Mouse (Mus musculus) CH12.LX (cell line): Measurements from ENCODE around the gene St7. TPM values are rescaled to one million over a fixed set of nuclear protein-coding genes. Genes with fewer than 3 reads are reported as not detected.

Experiments used
- DNase-seq: peaks from one replicate; pipeline ENCODE4 v3.0.0-alpha.2; 2013; ENCODE audit errors: extremely low read depth
- H3K27ac ChIP-seq: 2 replicates; pipeline ENCODE4 v1.5.1; 2012; ENCODE audit warnings: low read depth, mild to moderate bottlenecking, control low read depth, moderate library complexity; ENCODE audit not compliant: insufficient read depth
- H3K27me3 ChIP-seq: replicated peaks from 2 replicates; pipeline ENCODE3; 2012; ENCODE audit warnings: inconsistent platforms
- H3K36me3 ChIP-seq, 2 experiments: replicated peaks in 1 of 2; 2 replicates each; pipeline versions ENCODE3 to v1.6.1; 2012; ENCODE audit warnings: inconsistent platforms in 1 of 2, low read length in 1 of 2, mild to moderate bottlenecking in 1 of 2, mixed read lengths in 1 of 2, moderate library complexity in 1 of 2; ENCODE audit not compliant: control insufficient read depth in 1 of 2, insufficient read depth in 1 of 2
- H3K4me1 ChIP-seq, 2 experiments: 2 replicates each; pipeline ENCODE4 v1.6.1; 2012; ENCODE audit warnings: inconsistent platforms in 1 of 2, moderate library complexity in 1 of 2; ENCODE audit not compliant: insufficient read depth in 2 of 2, control insufficient read depth in 1 of 2
- H3K4me2 ChIP-seq: 2 replicates; pipeline ENCODE4 v1.6.1; 2012; ENCODE audit warnings: low read depth, mild to moderate bottlenecking, control low read depth; ENCODE audit not compliant: poor library complexity, insufficient read depth, severe bottlenecking
- H3K4me3 ChIP-seq, 3 experiments: fragments of 150-350 bp in 1 of 3; sonication (generic) in 1 of 3; replicated peaks in 1 of 3; 2 replicates each; pipeline versions ENCODE3 to v1.5.1; 2011 to 2012; ENCODE audit warnings: low read depth in 2 of 3, low read length in 2 of 3, mild to moderate bottlenecking in 2 of 3, moderate library complexity in 2 of 3, control low read depth in 1 of 3, improper control_type of control experiment in 1 of 3, inconsistent platforms in 1 of 3, mixed read lengths in 1 of 3; ENCODE audit not compliant: poor library complexity in 1 of 3
- H3K79me2 ChIP-seq: replicated peaks from 2 replicates; pipeline ENCODE4 v1.6.1; 2012; ENCODE audit warnings: mild to moderate bottlenecking, moderate library complexity; ENCODE audit not compliant: control insufficient read depth, poor library complexity, insufficient read depth, severe bottlenecking; ENCODE audit errors: extremely low read depth
- H3K9ac ChIP-seq: 2 replicates; pipeline ENCODE4 v1.6.1; 2012; ENCODE audit warnings: low read depth, mild to moderate bottlenecking, control low read depth, moderate library complexity; ENCODE audit not compliant: insufficient read depth
- H3K9me3 ChIP-seq: replicated peaks from 2 replicates; pipeline ENCODE3; 2012; ENCODE audit warnings: low read length, inconsistent platforms, mixed read lengths
- CHD1 ChIP-seq: IDR thresholded peaks from 2 replicates; pipeline ENCODE4 v1.6.1; 2012; ENCODE audit warnings: low read depth, low read length, improper control_type of control experiment, inconsistent platforms
- E2F4 ChIP-seq: IDR thresholded peaks from 2 replicates; pipeline ENCODE4 v1.6.1; 2011; ENCODE audit warnings: low read depth, low read length, improper control_type of control experiment; ENCODE audit not compliant: insufficient replicate concordance
- ELF1 ChIP-seq: IDR thresholded peaks from 2 replicates; pipeline ENCODE4 v1.6.1; 2014; ENCODE audit warnings: low read depth, mild to moderate bottlenecking, inconsistent platforms, low read length, improper control_type of control experiment
- ETS1 ChIP-seq: conservative IDR thresholded peaks from 2 replicates; pipeline ENCODE4 v1.6.1; 2012; ENCODE audit warnings: low read depth, mild to moderate bottlenecking, inconsistent platforms, low read length, improper control_type of control experiment, moderate library complexity
- HCFC1 ChIP-seq: IDR thresholded peaks from 2 replicates; pipeline ENCODE4 v1.6.1; 2012; ENCODE audit warnings: low read depth, mild to moderate bottlenecking, inconsistent platforms, low read length, improper control_type of control experiment
- IRF4 ChIP-seq: IDR thresholded peaks from 2 replicates; pipeline ENCODE4 v1.6.1; 2014; ENCODE audit warnings: low read depth, mild to moderate bottlenecking, inconsistent platforms, low read length, improper control_type of control experiment
- JUN ChIP-seq: IDR thresholded peaks from 2 replicates; pipeline ENCODE4 v1.6.1; 2011; ENCODE audit warnings: low read depth, mild to moderate bottlenecking, low read length, improper control_type of control experiment, moderate library complexity; ENCODE audit not compliant: insufficient read depth
- MAFK ChIP-seq: IDR thresholded peaks from 2 replicates; pipeline ENCODE4 v1.6.1; 2011; ENCODE audit warnings: low read length, improper control_type of control experiment; ENCODE audit not compliant: insufficient replicate concordance
- MAZ ChIP-seq: IDR thresholded peaks from 2 replicates; pipeline ENCODE4 v1.6.1; 2012; ENCODE audit warnings: low read depth, mild to moderate bottlenecking, inconsistent platforms, low read length, improper control_type of control experiment, moderate library complexity
- MXI1 ChIP-seq: IDR thresholded peaks from 2 replicates; pipeline ENCODE4 v1.6.1; 2011; ENCODE audit warnings: mild to moderate bottlenecking, low read depth, low read length, improper control_type of control experiment
- MYC ChIP-seq: IDR thresholded peaks from 2 replicates; pipeline ENCODE4 v1.6.1; 2011; ENCODE audit warnings: low read depth, mild to moderate bottlenecking, improper control_type of control experiment, low read length
- PAX5 ChIP-seq: IDR thresholded peaks from 2 replicates; pipeline ENCODE4 v1.6.1; 2012; ENCODE audit warnings: low read length, inconsistent platforms, mixed read lengths
- SIN3A ChIP-seq: IDR thresholded peaks from 2 replicates; pipeline ENCODE4 v1.6.1; 2012; ENCODE audit warnings: low read length, improper control_type of control experiment, inconsistent platforms
- TCF12 ChIP-seq: IDR thresholded peaks from 2 replicates; pipeline ENCODE4 v1.6.1; 2014; ENCODE audit warnings: low read depth, mild to moderate bottlenecking, inconsistent platforms, low read length, improper control_type of control experiment
- USF2 ChIP-seq: conservative IDR thresholded peaks from 2 replicates; pipeline ENCODE4 v1.6.1; 2011; ENCODE audit warnings: low read depth, low read length, improper control_type of control experiment
- ZC3H11A ChIP-seq: IDR thresholded peaks from 2 replicates; pipeline ENCODE4 v1.6.1; 2012; ENCODE audit warnings: low read depth, mild to moderate bottlenecking, inconsistent platforms, low read length, improper control_type of control experiment
- ZKSCAN1 ChIP-seq: IDR thresholded peaks from 2 replicates; pipeline ENCODE4 v1.6.1; 2012; ENCODE audit warnings: low read depth, inconsistent platforms, low read length, improper control_type of control experiment, borderline replicate concordance
- dilution Hi-C: fragments of 300-500 bp; cut with MboI; formaldehyde crosslinking; loops from 2 replicates; pipeline ENCODE4 v1.14.3; 2020; ENCODE audit warnings: low sequenced_read_pairs; ENCODE audit not compliant: extremely low pct_unique_long_range_greater_than_20kb, extremely low pct_ligation_motif_present
- in situ Hi-C: fragments of 300-500 bp; cut with MboI; formaldehyde crosslinking; loops from 3 replicates; pipeline ENCODE4 v1.14.3; 2019; ENCODE audit warnings: low sequenced_read_pairs, low pct_ligation_motif_present, low pct_unique_long_range_greater_than_20kb, mixed read lengths
- polyA plus RNA-seq: library from polyadenylated mRNA; unstranded; fragments of >175 nt; gene quantifications from 2 replicates; pipeline ENCODE4 v1.2.1, GENCODE M21; 2012; ENCODE audit warnings: low read depth; ENCODE audit not compliant: insufficient read length
- total RNA-seq, 2 experiments: library from RNA; depleted of rRNA; stranded (reverse); fragments of 300-350 nt in 1 of 2; fragments of >200 nt in 1 of 2; gene quantifications; 2 replicates each; pipeline ENCODE4 v1.2.3; 2012 to 2014

The St7 gene
- total and polyA plus RNA-seq, 3 experiments: 33.9 to 64.1 (median 35.3) TPM

- Histone ChIP-seq H3K9me3 (no peaks in the 10 kb centered on the region), H3K27ac (no peak overlapping the region), H3K4me1 (no peaks in the 10 kb centered on the region), H3K27me3 (no peaks in the 10 kb centered on the region), H3K4me3 (no peak overlapping the region)
- TF ChIP-seq USF2 (no peak), ETS1 (no peak), MAZ (no peak)
- TF ChIP-seq, all 38 proteins: peak for 0
- no peaks in the 10 kb centered on the region for H3K79me2 ChIP-seq
- DNase-seq: no peak
- no peak overlapping the region for H3K4me2 ChIP-seq
- H3K9ac ChIP-seq: no peak overlapping the region
- H3K36me3 ChIP-seq: no peaks in the 10 kb centered on the region
- in situ Hi-C loops (no loop called here), dilution Hi-C loops (no loop called here)
Measured at GRCm38 (mm10) chr6:17978881-17979280, 286.1 kb downstream of the St7 start.

GRCm38 (mm10) chr6:17979361-17979760 is 286.6 kb downstream of the St7 start:
- in situ Hi-C loops (no loop called here), dilution Hi-C loops (no loop called here)
- H3K36me3 ChIP-seq: no peaks in the 10 kb centered on the region
- H3K9me3 ChIP-seq: no peaks in the 10 kb centered on the region
- H3K9ac ChIP-seq: no peak overlapping the region
- no peak for DNase-seq
- no peak overlapping the region for H3K4me3 ChIP-seq
- H3K27me3 ChIP-seq: no peaks in the 10 kb centered on the region
- no peak overlapping the region for H3K27ac ChIP-seq
- H3K79me2 ChIP-seq: no peaks in the 10 kb centered on the region
- TF ChIP-seq HCFC1 (no peak), MXI1 (no peak), JUN (no peak), CHD1 (no peak), MYC (no peak), PAX5 (no peak), ZC3H11A (no peak), MAZ (no peak), ZKSCAN1 (no peak), SIN3A (no peak), IRF4 (no peak), MAFK (no peak), TCF12 (no peak), USF2 (no peak), ELF1 (no peak), E2F4 (no peak)
- no peak overlapping the region for H3K4me2 ChIP-seq
- H3K4me1 ChIP-seq: no peaks in the 10 kb centered on the region
